Mouse (Mus musculus) hindbrain, embryonic 13.5 days (tissue): ENCODE measurements around the gene Cfap161. TPM values are rescaled to one million over a fixed set of nuclear protein-coding genes. Genes with fewer than 3 reads are reported as not detected.

Experiments
- ATAC-seq: fragments of 200-750 bp; cut with Nextera tagmentation; 2 replicates; pipeline ENCODE4 v1.8.0; 2017; ENCODE audit warnings: moderate TSS enrichment; ENCODE audit not compliant: low FRiP score
- H3K27ac ChIP-seq: fragments of 300-500 bp; sonication (generic); 2 replicates; pipeline ENCODE4 v1.5.1; 2015; ENCODE audit warnings: inconsistent platforms, mild to moderate bottlenecking, moderate library complexity
- H3K27me3 ChIP-seq: fragments of 300-500 bp; sonication (generic); 2 replicates; pipeline ENCODE4 v1.6.1; 2015; ENCODE audit warnings: mild to moderate bottlenecking, inconsistent platforms
- H3K36me3 ChIP-seq: fragments of 300-500 bp; sonication (generic); 2 replicates; pipeline ENCODE4 v1.6.1; 2015; ENCODE audit warnings: mild to moderate bottlenecking, inconsistent platforms
- H3K4me1 ChIP-seq: fragments of 300-500 bp; sonication (generic); replicated peaks from 2 replicates; pipeline ENCODE4 v1.6.1; 2015; ENCODE audit warnings: inconsistent platforms
- H3K4me2 ChIP-seq: fragments of 300-500 bp; sonication (generic); 2 replicates; pipeline ENCODE4 v1.6.1; 2015; ENCODE audit warnings: inconsistent platforms, mild to moderate bottlenecking, moderate library complexity
- H3K4me3 ChIP-seq: fragments of 300-500 bp; sonication (generic); 2 replicates; pipeline ENCODE4 v1.5.1; 2015; ENCODE audit warnings: mild to moderate bottlenecking, inconsistent platforms
- H3K9ac ChIP-seq: fragments of 300-500 bp; sonication (generic); 2 replicates; pipeline ENCODE4 v1.6.1; 2015; ENCODE audit warnings: mild to moderate bottlenecking, inconsistent platforms
- H3K9me3 ChIP-seq: fragments of 300-500 bp; sonication (generic); 2 replicates; pipeline ENCODE4 v1.6.1; 2016; ENCODE audit warnings: inconsistent platforms
- WGBS: fragments of 180-500 bp; shearing (Covaris S2); methylation state at CpG from one replicate; pipeline ENCODE4 v1.1.7; 2015; 5-methylcytosine and 5-hydroxymethylcytosine counted together
- polyA plus RNA-seq: library from polyadenylated mRNA; unstranded; fragments of >200 nt; fragmentation: Nextera tagmentation; extraction: Ambion mirVana; gene quantifications from 2 replicates; pipeline ENCODE4 v1.2.1, GENCODE M21; 2015

Gene Cfap161
- polyA plus RNA-seq, 1 experiment from 2014 or later, result 1.6 TPM

DNA sequence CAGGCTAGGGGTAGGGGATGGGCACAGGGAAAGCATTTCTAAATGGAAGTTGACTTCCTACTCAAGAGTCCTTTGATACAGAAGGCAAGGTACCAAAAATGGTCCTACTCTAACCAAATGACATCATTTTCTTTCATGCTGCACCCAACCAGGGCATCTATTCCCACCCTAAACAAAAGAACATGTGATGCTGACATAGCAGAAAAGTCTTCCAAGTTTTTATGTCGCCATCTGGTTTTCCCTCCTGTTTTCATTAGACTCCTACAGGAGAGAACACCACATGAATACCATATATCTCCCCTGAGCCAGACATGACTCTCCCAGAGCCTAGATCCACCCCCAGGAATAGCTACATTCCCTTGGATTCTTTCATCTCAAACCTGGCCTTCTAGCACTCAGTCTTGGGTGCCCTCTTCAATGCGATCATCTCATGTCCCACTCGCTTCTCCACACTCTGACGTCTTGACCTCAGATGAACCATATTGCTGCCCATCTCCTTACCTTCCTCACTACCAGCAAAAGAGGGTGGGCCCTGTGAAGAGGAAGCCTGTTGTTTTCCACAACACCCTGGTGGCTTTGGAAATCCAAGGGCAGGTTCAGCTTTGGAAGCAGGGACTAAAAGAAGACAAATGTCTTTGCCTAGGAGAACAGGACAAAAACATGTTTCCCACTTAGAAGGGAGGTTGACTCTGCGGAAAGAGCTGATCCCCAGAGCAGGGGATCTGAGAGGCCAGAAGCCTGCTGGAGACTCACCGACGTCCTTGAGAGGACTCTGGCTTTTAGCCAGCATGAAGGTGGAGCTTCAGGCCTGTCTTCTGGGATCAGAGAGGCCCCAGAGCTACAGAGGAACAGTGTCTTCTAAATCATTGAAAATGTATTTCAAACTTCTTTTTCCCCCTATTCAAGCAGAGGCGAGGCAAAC is 6.1 kb upstream of the Cfap161 start:
- no peak overlapping the region for H3K4me3 ChIP-seq
- ATAC-seq, result no peak
- no peak overlapping the region for H3K4me2 ChIP-seq
- no peaks in the 10 kb centered on the region for H3K9me3 ChIP-seq
- H3K36me3 ChIP-seq, result no peaks in the 10 kb centered on the region
- H3K27me3 ChIP-seq, result no peaks in the 10 kb centered on the region
- no peak overlapping the region for H3K27ac ChIP-seq
- no peak overlapping the region for H3K9ac ChIP-seq
- H3K4me1 ChIP-seq, result no peaks in the 10 kb centered on the region
- WGBS, result 88% methylated on average over 8 of the region's 8 CpGs

DNA sequence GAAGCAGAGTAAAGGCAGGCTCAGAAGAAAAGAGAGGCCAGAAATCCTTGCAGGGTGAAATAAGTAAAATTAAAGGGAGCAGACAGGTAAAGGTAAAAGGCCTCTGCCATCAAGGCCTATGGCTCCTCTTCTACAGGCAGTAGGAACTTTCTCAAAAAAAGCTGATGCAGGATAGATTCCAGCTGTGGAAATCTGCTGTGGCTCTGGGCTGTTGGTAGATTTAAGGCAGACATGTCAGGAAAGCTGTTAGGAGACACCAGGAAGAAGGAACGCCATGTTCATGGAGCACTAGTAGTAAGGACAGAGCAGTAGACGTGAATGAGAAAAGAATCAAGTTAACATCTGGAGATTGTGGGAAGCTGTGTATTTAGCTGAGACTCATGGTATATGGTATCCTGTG is 5.4 kb upstream of the Cfap161 start:
- no peak overlapping the region for H3K4me3 ChIP-seq
- H3K4me1 ChIP-seq, result no peaks in the 10 kb centered on the region
- no peak overlapping the region for H3K4me2 ChIP-seq
- no peak overlapping the region for H3K27ac ChIP-seq
- WGBS, result 92% methylated on average over 2 of the region's 2 CpGs
- no peaks in the 10 kb centered on the region for H3K9me3 ChIP-seq
- no peak overlapping the region for H3K9ac ChIP-seq
- no peaks in the 10 kb centered on the region for H3K36me3 ChIP-seq
- ATAC-seq, result no peak
- H3K27me3 ChIP-seq, result no peaks in the 10 kb centered on the region

DNA sequence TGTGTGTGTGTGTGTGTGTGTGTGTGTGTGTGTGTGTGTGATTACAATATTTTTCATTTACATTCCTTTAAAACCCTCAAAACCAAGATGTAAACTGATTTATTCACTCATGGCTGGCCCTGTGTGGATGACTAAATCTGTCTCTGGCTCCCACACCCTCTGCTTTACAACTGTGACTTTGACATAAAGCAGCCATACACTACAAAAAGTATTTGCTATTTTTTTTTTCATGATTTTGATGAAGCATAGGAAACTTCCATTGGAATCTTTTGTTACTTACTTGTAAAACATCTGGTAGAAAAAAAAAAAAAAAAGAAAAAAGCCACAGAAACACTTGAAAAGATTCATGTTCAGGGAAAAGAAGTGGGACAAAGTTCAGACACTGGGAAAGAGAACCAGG is 3.3 kb upstream of the Cfap161 start:
- Histone ChIP-seq H3K27ac (no peak overlapping the region), H3K27me3 (no peaks in the 10 kb centered on the region), H3K9me3 (no peaks in the 10 kb centered on the region), H3K4me2 (no peak overlapping the region), H3K9ac (no peak overlapping the region), H3K4me1 (peaks cover 8% of the 10 kb centered on the region; the same call in 1 of the 2 replicates), H3K36me3 (no peaks in the 10 kb centered on the region), H3K4me3 (no peak overlapping the region)
- ATAC-seq, result no peak

DNA sequence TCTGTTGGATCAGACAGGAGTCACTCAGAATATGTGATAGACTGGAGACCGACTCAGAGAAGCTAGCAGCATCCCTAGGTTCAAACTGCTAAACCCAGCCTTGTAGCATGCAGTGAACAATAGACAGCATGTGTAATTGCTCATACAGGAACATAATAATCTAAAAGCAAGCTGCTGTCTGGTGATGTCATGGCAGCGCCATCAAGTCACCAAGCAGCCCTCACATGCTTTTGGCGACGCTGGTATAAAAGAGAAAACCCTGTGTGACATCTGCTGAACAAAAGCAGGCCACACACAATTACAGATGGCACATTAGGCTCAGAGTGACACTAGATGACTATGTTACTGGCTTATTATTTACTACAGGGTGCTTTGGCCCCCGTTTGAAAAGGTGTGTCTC is 1.5 kb upstream of the Cfap161 start:
- Histone ChIP-seq H3K4me2 (no peak overlapping the region), H3K9ac (no peak overlapping the region), H3K27me3 (no peaks in the 10 kb centered on the region), H3K4me3 (no peak overlapping the region), H3K27ac (no peak overlapping the region), H3K4me1 (peaks cover 8% of the 10 kb centered on the region; the same call in 1 of the 2 replicates), H3K9me3 (no peaks in the 10 kb centered on the region), H3K36me3 (no peaks in the 10 kb centered on the region)
- ATAC-seq, result no peak
- WGBS, result 53% methylated on average over 5 of the region's 5 CpGs

DNA sequence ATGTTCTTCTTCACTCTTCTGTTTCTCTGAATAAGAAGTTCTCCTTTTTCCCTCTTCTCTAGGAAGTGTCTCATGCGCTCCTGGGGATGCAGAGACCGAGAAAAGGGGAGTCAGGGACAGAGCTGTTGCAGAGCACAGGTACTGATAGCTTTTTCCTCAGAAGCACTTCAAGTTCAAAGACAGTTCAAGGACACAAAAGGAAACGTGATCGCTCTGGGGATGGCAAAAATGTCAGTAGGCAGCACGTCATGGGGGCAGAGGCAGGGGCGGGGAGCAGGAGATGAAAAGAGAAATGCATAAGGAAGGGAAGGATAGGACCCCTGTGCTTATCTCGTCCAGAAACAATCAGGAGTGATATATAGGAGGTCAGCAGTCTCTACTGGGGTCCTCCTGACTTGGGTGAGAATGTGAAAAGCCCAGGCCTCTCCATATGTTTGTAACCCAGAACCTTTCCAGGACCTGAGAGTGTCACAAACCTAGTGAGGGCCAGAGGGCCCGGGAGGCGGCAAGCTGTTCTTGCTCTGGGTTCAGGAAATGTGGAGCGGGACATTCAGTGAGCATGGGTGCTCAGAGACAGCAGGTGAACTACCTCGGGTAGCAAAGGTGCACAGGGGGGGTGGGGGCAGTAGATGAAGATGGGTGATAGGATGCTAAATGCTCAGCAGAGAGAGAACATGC is 535 bp downstream of the Cfap161 start:
- Histone ChIP-seq H3K4me2 (peak overlapping the region; percentile 46), H3K4me3 (0 out of 2 replicates have a peak overlapping the region, but pooled peaks have one; percentile 4), H3K36me3 (no peaks in the 10 kb centered on the region), H3K9ac (peak overlapping the region; percentile 46; the same call in 1 of the 2 replicates), H3K27ac (no peak overlapping the region), H3K9me3 (no peaks in the 10 kb centered on the region), H3K4me1 (peaks cover 8% of the 10 kb centered on the region; the same call in 1 of the 2 replicates), H3K27me3 (no peaks in the 10 kb centered on the region)
- WGBS, result 43% methylated on average over 11 of the region's 11 CpGs
- peak; percentile 58 for ATAC-seq

DNA sequence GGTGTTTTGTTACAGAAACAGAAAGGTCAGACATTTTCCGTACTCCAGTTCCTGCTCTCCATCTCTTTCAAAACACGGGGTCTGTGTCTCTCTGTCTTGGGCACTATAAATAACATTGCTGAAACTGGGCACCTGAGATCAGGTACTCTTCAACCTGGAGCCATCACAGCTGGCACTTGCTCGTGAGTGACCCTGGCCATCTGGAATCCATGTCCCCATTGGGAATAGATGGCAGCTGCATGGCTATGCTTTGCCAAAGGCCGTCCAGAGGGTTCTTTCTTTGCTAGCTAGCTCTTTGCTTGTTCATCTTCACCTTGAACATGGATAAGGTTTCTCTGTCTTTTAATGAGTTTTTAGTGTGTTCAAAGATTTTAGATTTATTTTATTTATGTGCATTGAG is 13.8 kb downstream of the Cfap161 start:
- no peaks in the 10 kb centered on the region for H3K9me3 ChIP-seq
- no peak for ATAC-seq
- H3K27me3 ChIP-seq, result 0 out of 2 replicates have a peak, but pooled peaks cover 3% of the 10 kb centered on the region
- H3K36me3 ChIP-seq, result no peaks in the 10 kb centered on the region
- H3K9ac ChIP-seq, result no peak overlapping the region
- H3K4me2 ChIP-seq, result no peak overlapping the region
- WGBS, result 78% methylated on average over 4 of the region's 4 CpGs
- no peak overlapping the region for H3K4me3 ChIP-seq
- no peaks in the 10 kb centered on the region for H3K4me1 ChIP-seq
- no peak overlapping the region for H3K27ac ChIP-seq

DNA sequence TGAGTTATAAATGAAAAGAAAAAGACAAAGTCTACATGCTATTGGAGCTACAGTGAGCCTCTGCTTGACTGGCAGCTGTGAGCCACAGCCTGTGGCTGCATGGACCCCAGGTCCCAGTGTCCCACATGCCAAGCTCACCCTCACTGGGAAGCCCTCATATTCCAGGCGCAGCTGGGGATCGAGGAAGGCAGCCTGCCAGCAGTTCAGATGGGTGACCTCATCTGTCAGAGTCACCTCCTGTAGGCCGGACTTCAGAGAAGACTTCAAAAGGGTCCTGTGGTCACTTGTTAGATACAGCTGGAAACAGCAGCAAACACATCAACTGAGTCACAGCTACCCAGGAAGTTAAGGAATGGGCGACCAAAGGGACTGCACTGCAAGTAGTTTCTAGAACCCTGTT is 14.7 kb downstream of the Cfap161 start:
- Histone ChIP-seq H3K9ac (no peak overlapping the region), H3K27me3 (0 out of 2 replicates have a peak, but pooled peaks cover 3% of the 10 kb centered on the region), H3K4me2 (no peak overlapping the region), H3K4me1 (no peaks in the 10 kb centered on the region), H3K4me3 (no peak overlapping the region), H3K9me3 (no peaks in the 10 kb centered on the region), H3K36me3 (no peaks in the 10 kb centered on the region), H3K27ac (no peak overlapping the region)
- 76% methylated on average over 4 of the region's 4 CpGs for WGBS
- ATAC-seq, result no peak

DNA sequence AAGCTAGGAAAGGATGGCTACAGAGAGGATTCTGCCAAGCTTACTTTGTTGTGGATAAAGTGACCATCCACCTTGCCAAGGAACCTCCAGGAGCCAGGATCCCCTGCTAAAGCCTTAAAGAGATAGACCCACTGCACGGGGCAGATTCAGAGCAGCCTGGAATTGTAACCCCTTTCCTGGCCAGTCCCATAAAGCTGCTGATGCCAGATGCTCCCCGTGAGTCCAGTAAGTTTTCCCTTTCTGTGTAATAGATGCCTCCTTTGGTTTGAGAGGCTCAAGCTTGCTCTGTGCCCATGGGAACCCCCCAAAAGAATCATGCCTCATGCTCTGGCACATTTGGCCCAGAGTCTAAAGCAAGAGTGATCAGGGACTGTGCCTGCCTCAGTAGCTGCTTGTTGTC is 15.7 kb downstream of the Cfap161 start:
- Histone ChIP-seq H3K4me1 (no peaks in the 10 kb centered on the region), H3K27me3 (0 out of 2 replicates have a peak, but pooled peaks cover 3% of the 10 kb centered on the region), H3K9me3 (no peaks in the 10 kb centered on the region), H3K27ac (no peak overlapping the region), H3K4me2 (no peak overlapping the region), H3K4me3 (no peak overlapping the region), H3K9ac (no peak overlapping the region), H3K36me3 (no peaks in the 10 kb centered on the region)
- WGBS, result 68% methylated on average over 2 of the region's 2 CpGs
- ATAC-seq, result no peak

DNA sequence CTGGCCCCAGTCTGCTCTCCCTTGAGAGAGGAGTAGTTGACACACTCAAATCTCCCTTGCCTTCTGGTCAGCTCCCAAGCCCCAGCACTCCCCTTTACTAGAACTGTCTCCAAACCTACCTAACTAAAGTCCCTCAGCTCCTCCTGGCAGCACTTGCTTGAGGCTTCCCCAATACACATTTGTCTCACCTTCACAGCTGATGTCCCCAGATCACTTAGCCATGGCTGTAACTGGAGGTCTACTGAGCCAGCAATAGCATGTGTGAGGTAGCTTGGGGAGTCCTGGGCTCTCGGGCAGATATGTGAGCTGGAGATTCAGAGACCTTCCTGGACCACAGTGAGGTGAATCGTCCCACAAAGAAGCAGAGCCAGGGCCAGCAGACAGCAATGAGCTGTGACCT is 16.2 kb downstream of the Cfap161 start:
- ATAC-seq, result no peak

DNA sequence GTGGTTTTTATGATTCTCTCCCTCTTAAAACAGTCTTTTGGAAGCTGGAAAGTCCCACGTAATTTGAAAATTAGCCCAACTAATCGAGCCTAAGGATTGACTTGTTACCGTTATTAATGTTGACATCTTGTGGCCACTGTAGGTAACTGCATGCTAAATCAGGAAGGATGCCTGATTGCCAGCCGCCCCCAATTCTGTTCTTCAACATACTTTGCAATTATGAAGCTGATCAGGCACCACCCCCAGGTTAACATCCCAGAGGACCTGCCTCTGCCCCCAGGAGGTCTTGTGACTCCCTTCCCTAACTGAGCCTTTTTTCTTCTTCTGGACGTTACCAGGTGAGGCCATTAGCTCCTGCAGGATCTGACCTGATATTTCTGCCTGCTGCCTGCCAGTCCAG is 20.0 kb downstream of the Cfap161 start:
- no peaks in the 10 kb centered on the region for H3K4me1 ChIP-seq
- H3K9ac ChIP-seq, result no peak overlapping the region
- H3K27ac ChIP-seq, result no peak overlapping the region
- no peaks in the 10 kb centered on the region for H3K9me3 ChIP-seq
- no peaks in the 10 kb centered on the region for H3K36me3 ChIP-seq
- no peak overlapping the region for H3K4me2 ChIP-seq
- no peak overlapping the region for H3K4me3 ChIP-seq
- 0 out of 2 replicates have a peak, but pooled peaks cover 3% of the 10 kb centered on the region for H3K27me3 ChIP-seq
- no peak for ATAC-seq
- WGBS, result 34% methylated on average over 5 of the region's 5 CpGs

More for the DNA sequence above, 16.2 kb downstream of the Cfap161 start:
- Histone ChIP-seq H3K36me3 (no peaks in the 10 kb centered on the region), H3K4me1 (no peaks in the 10 kb centered on the region), H3K4me2 (no peak overlapping the region), H3K9ac (no peak overlapping the region), H3K27ac (no peak overlapping the region), H3K27me3 (0 out of 2 replicates have a peak, but pooled peaks cover 3% of the 10 kb centered on the region), H3K9me3 (no peaks in the 10 kb centered on the region), H3K4me3 (no peak overlapping the region)
- 71% methylated on average over 2 of the region's 2 CpGs for WGBS

DNA sequence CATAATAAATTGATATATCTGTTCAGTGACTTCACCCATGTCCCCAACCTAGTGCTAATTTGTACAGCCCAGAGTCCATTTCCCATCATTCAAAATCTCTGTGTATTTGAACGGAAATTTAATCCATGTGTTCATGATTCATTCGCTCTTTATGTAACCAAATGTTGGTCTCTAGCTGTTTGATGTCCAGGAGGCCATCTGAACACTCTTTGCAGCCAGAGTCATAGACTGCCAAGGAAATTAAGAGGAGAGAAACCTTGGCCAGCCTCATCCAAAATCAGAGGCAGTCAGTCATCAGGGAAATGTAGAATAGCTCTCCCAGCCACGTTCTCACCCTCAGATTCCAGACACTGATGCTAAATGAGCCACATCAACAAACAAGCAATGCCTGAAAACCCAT is 31.0 kb downstream of the Cfap161 start:
- Histone ChIP-seq H3K4me3 (no peak overlapping the region), H3K27ac (no peak overlapping the region), H3K4me1 (no peaks in the 10 kb centered on the region), H3K4me2 (no peak overlapping the region), H3K9ac (no peak overlapping the region), H3K27me3 (no peaks in the 10 kb centered on the region), H3K36me3 (no peaks in the 10 kb centered on the region), H3K9me3 (no peaks in the 10 kb centered on the region)
- ATAC-seq, result no peak
- 74% methylated on average over 3 of the region's 3 CpGs for WGBS

DNA sequence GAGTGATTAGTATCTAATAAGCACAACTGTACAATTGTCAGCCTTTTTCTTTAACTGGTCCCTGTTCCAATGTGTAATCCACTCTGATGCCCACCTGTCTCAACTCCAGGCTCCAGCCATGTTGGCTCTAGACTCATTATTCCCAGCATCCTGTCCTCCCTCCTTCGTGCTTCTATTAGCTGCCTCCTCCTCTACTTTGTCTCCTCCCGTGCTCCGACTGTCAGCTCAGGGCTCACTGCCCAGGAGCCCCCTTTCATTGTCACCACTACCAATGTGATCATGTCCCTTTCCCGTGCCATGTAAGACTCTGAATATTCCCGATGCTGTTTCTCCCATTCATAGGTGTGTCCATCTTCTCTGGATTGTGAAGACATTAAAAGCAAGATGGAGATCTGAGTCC is 32.3 kb downstream of the Cfap161 start:
- H3K4me2 ChIP-seq, result no peak overlapping the region
- no peak overlapping the region for H3K27ac ChIP-seq
- no peaks in the 10 kb centered on the region for H3K4me1 ChIP-seq
- H3K36me3 ChIP-seq, result no peaks in the 10 kb centered on the region
- no peaks in the 10 kb centered on the region for H3K9me3 ChIP-seq
- 81% methylated on average over 5 of the region's 5 CpGs for WGBS
- no peak overlapping the region for H3K9ac ChIP-seq
- H3K27me3 ChIP-seq, result no peaks in the 10 kb centered on the region
- no peak overlapping the region for H3K4me3 ChIP-seq
- ATAC-seq, result no peak
